Mouse (Mus musculus) gastrocnemius, postnatal 36 days (tissue): ENCODE measurements at regions not wholly inside any gene's neighbourhood (a gene's known extent, or its start where the extent isn't known, plus 50 kb on each side); places are given as distances from the start of the nearest gene placed in this dataset.

Source experiments
- DNase-seq, 2 experiments: peaks; one replicate each; pipeline ENCODE4 v3.0.0; 2022
- intact Hi-C: fragments of 180-260 bp; cut with DNase I; formaldehyde crosslinking; loops from one replicate; pipeline ENCODE4 v1.15.1; 2025

DNA sequence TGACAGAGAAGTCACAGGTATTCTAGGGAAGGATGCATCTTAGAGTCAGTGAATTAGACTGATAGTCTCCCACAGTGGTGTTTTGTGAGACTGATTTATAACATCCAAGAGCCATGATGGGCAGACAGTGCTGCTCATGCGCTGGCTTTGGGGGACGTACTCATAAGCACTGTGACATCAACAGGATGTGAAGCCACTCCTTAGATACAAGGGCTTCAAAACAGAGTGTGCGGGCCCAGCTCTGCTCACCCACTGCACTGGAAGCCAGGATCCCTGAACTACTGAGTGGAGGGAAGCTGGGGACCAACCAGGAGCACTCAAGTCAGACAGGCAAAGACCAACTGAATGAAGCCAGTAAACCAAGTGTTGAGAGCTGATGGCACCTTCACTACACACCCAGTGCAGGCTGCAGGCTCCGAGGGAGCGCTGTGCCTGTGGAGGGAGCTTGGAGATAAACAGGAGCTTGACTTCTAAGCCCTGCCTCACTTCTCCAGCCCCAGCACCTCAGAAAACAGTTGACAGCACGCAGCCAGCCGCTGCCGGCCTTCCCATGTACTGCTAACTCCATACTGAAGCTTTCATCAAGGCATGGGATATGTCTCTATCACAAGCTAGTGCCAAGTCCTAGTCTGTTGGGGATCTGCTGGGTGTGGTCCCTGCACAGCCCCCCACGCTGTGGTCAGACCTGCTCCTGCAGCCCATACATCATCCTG, 200.0 kb downstream of the Cyp26b1 start:
- no peak for DNase-seq
- intact Hi-C loops: no loop called here

- DNase-seq: no peak
These were observed 200.8 kb downstream of the Cyp26b1 start for GRCm38 (mm10) chr6:84392752-84393511.

DNA sequence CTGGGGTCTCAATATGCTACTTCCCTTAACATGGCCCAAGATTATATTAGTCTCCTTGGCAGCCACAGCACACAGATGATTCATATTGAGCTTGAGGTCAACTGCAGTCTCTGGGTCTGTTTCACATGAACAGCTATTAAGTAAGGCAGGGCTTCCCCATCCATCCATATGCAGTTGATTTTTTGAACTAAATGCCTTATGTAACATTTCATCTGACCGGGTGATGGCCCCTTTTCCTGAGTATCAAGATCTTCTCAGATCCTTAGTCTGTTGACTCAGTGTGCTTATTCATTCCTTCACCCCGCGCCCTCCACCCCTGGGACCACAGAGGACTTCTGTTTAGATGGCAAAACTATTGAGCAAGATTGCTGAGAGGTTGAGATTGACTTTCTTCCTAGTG, 202.7 kb downstream of the Cyp26b1 start:
- DNase-seq: no peak
- intact Hi-C loops: no loop called here

More at GRCm38 (mm10) chr6:84392752-84393511, 200.8 kb downstream of the Cyp26b1 start:
- intact Hi-C loops: no loop called here

DNA sequence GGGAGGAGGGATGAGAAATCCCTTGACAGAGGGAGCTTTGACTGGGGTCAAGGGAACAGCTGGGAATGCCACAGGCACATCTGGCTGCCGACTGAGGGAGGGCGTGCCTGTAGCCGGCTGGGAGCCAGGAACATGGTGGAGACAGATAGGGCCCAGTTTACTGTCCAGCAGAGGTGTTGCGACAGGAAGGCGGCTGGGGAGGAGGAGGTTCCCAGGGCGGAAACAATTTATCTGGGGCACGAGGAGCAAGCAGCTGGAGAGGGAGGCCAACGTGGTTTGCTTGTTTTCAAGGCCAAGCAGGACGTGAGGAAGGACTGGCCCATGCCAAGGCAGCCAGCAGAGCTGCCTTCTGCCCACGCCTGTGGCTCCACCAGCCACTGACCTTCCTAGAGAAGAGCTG, 208.0 kb downstream of the Cyp26b1 start:
- DNase-seq: peak; percentile 51 to 61
- intact Hi-C loops: no loop called here

- intact Hi-C loops: no loop called here
- peak in 1 of 2 experiments; percentile 20 for DNase-seq
These were observed 210.0 kb downstream of the Cyp26b1 start for GRCm38 (mm10) chr6:84383718-84384117.

GRCm38 (mm10) chr6:84383141-84383540, 210.6 kb downstream of the Cyp26b1 start:
- intact Hi-C loops: no loop called here
- no peak for DNase-seq

DNA sequence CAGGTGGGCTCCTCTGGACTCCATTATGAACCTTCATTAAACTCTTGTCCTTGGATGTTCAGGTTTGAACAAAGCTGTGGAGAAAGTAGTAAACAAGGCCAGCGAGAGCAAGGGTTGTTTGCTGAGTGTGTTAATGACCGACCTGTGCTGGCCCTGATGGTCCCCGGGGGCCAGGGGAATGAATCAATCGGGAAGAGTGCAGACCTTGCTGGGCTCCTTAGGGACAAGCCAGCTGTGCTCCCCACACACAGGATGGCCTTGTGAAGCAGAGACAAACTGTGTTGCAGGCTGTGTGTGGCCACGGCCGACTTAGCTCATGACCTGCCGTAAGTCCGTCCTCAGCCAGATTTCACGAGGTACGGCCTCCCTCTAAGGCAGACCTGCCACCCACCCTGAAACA, 212.1 kb downstream of the Cyp26b1 start:
- intact Hi-C loops: no loop called here
- no peak for DNase-seq

GRCm38 (mm10) chr6:84376666-84377065, 217.0 kb downstream of the Cyp26b1 start:
- no peak for DNase-seq
- intact Hi-C loops: no loop called here

DNA sequence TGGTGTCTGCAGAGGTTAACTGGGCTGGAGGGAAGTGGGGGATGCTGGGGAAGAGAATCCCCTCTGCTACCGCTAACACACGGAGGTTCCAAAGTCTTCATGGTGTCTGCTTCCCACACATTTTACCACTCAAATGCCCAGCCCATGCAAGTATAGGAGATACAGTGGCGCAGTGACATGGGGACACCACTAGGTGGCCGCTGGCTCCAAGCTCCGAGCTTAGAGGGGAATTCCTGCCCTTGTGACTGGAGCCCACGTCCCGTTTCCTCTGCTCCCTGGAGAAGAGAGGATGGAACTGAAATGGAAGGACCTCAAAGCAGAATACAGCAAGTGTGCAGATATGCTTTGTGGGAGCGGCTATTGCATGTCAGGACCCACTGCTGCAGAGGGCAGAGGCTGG, 218.2 kb downstream of the Cyp26b1 start:
- intact Hi-C loops: no loop called here
- DNase-seq: peak in 1 of 2 experiments; percentile 41

DNA sequence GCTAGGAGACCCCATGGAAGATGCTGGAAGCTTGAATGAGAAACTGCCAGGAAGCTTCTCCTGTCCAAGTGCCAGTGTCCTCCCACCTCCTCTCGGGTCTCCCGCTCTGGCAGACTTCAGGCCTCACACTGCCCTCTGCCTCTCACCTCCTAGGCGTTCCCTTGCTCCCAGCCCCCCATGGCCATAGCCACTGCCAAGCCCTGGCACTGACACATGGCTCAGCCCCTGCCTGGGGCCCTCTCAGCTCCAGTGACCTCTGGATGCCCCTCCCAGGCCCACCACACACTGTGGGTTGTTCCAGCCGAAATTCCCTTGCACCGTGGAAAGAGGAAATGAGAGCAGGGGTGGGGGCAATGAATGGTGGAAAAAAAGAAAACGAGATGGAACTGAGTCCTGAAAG, 227.3 kb downstream of the Cyp26b1 start:
- intact Hi-C loops: no loop called here
- no peak for DNase-seq

DNA sequence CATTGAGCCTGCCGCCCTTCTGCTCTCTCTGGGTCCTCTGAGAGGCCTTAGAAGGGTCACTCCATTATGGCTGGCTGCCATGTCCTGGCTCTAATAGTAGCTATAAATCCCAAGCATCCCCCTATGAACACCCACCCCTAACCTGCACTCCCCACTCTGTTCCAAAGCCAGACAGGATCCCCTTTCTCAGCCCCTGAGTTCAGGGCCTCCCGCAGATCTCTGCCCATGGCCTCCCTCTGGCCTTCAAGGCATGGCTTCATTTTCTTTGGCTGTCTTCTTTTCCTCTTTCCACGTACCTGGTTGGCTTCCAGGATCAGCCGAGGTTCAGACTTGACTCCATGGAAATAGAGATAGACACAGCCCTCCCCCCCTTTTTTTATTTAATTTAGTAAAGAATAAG, 227.8 kb downstream of the Cyp26b1 start:
- intact Hi-C loops: no loop called here

GRCm38 (mm10) chr6:84364964-84365363, 228.7 kb downstream of the Cyp26b1 start:
- no peak for DNase-seq
- intact Hi-C loops: no loop called here

More for the DNA sequence above, 227.8 kb downstream of the Cyp26b1 start:
- DNase-seq: no peak

DNA sequence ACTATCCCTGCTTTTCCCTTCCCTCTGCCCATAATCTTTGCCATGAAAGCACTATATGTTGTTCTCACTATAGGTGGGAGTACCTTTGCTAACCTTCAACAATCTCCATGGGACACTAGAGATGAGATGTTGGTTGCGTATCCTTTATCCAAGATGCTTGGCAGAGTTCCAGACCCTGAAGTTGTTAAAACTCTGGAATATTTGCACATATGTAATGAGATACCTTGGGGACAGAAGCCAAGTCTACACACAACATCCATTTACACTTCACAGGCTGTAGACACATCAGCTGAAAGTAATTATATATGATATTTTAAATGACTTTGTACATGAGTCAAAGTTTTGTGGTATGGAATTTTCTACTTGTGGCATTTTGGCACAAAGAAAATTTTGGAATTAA, 231.4 kb downstream of the Cyp26b1 start:
- no peak for DNase-seq
- intact Hi-C loops: no loop called here

- intact Hi-C loops: no loop called here
- DNase-seq: no peak
These were observed 235.8 kb downstream of the Cyp26b1 start for GRCm38 (mm10) chr6:84357911-84358310.

DNA sequence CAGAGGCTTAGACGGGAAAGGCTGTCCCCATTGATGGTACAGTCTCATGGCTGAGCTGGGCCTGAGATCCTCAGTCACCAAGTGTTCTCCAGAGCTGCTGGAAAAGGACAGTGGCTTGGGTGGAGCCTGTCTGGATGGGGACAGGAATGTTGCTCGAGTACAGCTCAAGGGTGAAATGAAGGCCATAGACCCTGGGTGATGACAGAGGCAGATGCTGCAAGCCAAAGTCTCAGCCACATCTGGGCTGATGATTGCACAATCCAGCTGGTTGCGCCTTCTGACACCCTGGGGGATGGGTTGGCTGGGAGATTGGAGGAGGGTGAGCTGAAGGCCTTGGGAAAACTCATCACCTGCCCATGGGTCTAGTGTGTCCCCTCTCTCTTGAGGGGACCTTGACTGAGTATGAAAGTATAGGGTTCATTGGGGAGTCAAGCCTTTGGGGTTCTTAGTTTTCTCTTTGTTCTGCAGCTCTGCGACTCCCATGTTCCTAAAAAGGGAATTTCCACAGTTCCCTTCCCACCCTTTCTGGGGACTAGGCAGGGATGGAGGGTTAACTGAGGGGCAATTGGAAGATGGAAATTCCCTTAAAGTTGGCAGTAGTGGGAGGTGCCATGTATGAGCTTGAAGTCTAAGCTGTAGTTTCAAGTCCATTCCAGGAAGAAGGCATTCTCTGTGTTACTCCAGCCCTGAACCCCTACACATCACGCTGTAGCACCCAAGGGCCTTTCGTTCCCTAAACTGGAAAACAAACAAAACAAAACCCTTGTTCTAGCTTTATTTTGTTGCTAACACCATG, 240.1 kb downstream of the Cyp26b1 start:
- intact Hi-C loops: no loop called here
- DNase-seq: peak; percentile 41 to 55

DNA sequence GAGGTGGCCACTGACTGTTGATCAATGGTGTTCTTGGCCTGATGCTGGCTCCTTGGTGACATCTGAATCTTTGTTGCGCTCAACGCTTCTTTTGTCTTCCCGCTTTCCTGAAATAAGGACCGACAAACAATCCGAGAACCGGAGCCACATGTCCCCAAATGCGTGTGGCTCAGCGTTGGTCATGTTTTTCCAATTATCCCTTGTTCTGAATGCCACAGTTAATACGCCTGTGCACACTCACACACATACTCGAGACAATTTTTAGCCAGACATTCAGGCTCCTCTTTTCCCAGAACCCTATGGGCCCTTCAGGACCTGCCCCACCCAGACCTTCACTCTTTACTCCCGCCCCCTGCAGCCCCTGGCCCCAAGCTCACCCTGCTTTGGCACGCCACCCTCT, 248.8 kb downstream of the Cyp26b1 start:
- DNase-seq: no peak
- intact Hi-C loops: no loop called here

GRCm38 (mm10) chr6:84333666-84334179, 260.0 kb downstream of the Cyp26b1 start:
- DNase-seq: no peak

GRCm38 (mm10) chr6:84329106-84329505, 264.6 kb downstream of the Cyp26b1 start:
- intact Hi-C loops: no loop called here
- no peak for DNase-seq

More at GRCm38 (mm10) chr6:84333666-84334179, 260.0 kb downstream of the Cyp26b1 start:
- intact Hi-C loops: no loop called here

GRCm38 (mm10) chr6:84328030-84328390, 265.7 kb downstream of the Cyp26b1 start:
- no peak for DNase-seq
- intact Hi-C loops: no loop called here

DNA sequence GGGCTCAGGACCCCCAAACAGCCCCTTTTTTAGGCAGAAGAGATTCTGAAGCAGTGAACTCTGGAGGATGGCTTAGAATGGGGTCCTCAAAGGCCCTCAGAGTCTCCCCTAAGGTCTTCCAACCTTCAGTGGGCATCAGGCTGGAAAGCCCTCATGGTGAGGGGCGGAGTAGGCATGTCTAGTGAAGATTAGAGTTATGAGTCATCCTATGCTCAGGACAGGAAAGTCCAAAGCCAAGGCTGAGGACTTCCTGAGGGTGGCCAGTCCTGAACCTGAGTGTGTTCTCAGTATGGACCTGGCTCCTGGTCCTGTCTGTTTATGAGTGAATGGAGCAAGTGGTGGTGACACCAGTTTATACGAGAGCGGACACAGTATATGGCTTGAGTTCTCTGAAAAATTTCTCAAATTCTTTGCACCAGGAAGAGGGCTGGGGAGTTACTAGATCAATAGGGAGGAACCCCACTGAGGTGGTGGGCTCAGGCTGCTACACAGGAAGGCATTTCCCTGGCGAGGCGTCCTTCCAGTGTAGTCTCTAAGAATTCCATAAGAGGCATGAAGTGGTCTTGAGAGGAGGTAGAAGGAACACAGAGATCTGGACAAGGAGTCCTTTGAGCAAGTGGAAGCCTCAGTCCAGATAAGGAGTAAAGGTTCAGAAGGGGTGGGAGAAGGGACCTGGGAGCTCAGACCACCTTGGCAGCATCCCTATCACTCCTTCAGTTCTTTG, 266.2 kb downstream of the Cyp26b1 start:
- DNase-seq: no peak
- intact Hi-C loops: no loop called here
